Mouse (Mus musculus) T-cell, adult 66 days (primary cell): ENCODE data around the gene Zfyve27. TPM values are rescaled to one million over a fixed set of nuclear protein-coding genes. Genes with fewer than 3 reads are reported as not detected.

Source experiments
- total RNA-seq, 2 experiments: library from RNA; stranded (reverse); gene quantifications; 3 replicates in 1 of 2; 4 replicates in 1 of 2; pipeline ENCODE4 v1.2.4; 2023

The Zfyve27 gene
- total RNA-seq = 10 to 100 TPM; 71.5 to 75.2 TPM

GRCm38 (mm10) chr19:42163764-42164163 is at the start of gene Zfyve27:
Gene Zfyve27 (plus strand): TSS chr19:42163951.

GRCm38 (mm10) chr19:42128787-42129508 is 34.8 kb upstream of the Zfyve27 start, which contains the start of gene Avpi1:
Gene Avpi1 (minus strand): TSS chr19:42129059.

GRCm38 (mm10) chr19:42147170-42147768 is 16.5 kb upstream of the Zfyve27 start, which contains the start of gene Marveld1:
Gene Marveld1 (plus strand): TSS chr19:42147400.

GRCm38 (mm10) chr19:42201696-42202381 is 38.1 kb downstream of the Zfyve27 start, which contains the start of gene Sfrp5:
Gene Sfrp5 (minus strand): TSS chr19:42202252.

Other genes with a start within 250 kb of the Zfyve27 start
- gene Exosc1, start 230.5 kb upstream of the Zfyve27 start, total RNA-seq = 10 to 100 TPM; 47.2 to 54.1 TPM
- 10 to 100 TPM; 38.3 to 47.9 TPM for gene Zdhhc16, start 230.5 kb upstream of the Zfyve27 start, total RNA-seq
- gene Mms19, start 182.8 kb upstream of the Zfyve27 start, total RNA-seq = 100 to 1,000 TPM; 101 to 136 TPM
- gene Ubtd1, start 182.2 kb upstream of the Zfyve27 start, total RNA-seq = 1 to 10 TPM; 8.2 to 9.1 TPM
- gene Ankrd2, start 128.0 kb upstream of the Zfyve27 start, total RNA-seq = not detected
- gene Hoga1, start 118.3 kb upstream of the Zfyve27 start, total RNA-seq = under 1 TPM in 1 of 2 experiments, not detected in 1; 0.32 TPM
- gene 4933411K16Rik, start 111.7 kb upstream of the Zfyve27 start, total RNA-seq = not detected
- under 1 TPM in 1 of 2 experiments, not detected in 1; 0.29 TPM for gene Morn4, start 77.6 kb upstream of the Zfyve27 start, total RNA-seq
- gene Pi4k2a, start 73.5 kb upstream of the Zfyve27 start, total RNA-seq = 10 to 100 TPM; 40.9 to 47.4 TPM
- 1 to 10 TPM; 6.5 to 6.9 TPM for gene Avpi1, start 34.9 kb upstream of the Zfyve27 start, total RNA-seq
- gene Marveld1, start 16.6 kb upstream of the Zfyve27 start, total RNA-seq = 10 to 100 TPM; 14.6 to 15.8 TPM
- gene Sfrp5, start 38.3 kb downstream of the Zfyve27 start, total RNA-seq = not detected
- not detected for gene Golga7b, start 83.6 kb downstream of the Zfyve27 start, total RNA-seq